Mouse (Mus musculus): Measurements from ENCODE around the gene Wdsub1.

The Wdsub1 gene

GRCm38 (mm10) chr2:59806038-59806437, 76.4 kb downstream of the Wdsub1 start:
- in situ Hi-C loops (cut with MboI, MseI), result no loop called here

- in situ Hi-C loops (cut with MboI, MseI), result no loop called here
Measured at GRCm38 (mm10) chr2:59805595-59805994, 76.8 kb downstream of the Wdsub1 start.

GRCm38 (mm10) chr2:59802722-59803387, 79.5 kb downstream of the Wdsub1 start:
- in situ Hi-C loops (cut with MboI, MseI), result no loop called here
